Mouse (Mus musculus) cerebellum, adult 2 months (tissue): ENCODE results near the gene Gpt2.

Source experiments
- CTCF ChIP-seq: fragments of 200-500 bp; IDR thresholded peaks from 2 replicates; pipeline ENCODE4 v1.5.1; 2011; ENCODE audit warnings: low read depth, mild to moderate bottlenecking, control low read depth, low read length, moderate library complexity, borderline replicate concordance; ENCODE audit not compliant: insufficient read depth
- POLR2A ChIP-seq: fragments of 200-500 bp; IDR thresholded peaks from 2 replicates; pipeline ENCODE4 v1.6.1; 2011; ENCODE audit warnings: low read length, control low read depth, borderline replicate concordance; ENCODE audit not compliant: insufficient read depth

DNA sequence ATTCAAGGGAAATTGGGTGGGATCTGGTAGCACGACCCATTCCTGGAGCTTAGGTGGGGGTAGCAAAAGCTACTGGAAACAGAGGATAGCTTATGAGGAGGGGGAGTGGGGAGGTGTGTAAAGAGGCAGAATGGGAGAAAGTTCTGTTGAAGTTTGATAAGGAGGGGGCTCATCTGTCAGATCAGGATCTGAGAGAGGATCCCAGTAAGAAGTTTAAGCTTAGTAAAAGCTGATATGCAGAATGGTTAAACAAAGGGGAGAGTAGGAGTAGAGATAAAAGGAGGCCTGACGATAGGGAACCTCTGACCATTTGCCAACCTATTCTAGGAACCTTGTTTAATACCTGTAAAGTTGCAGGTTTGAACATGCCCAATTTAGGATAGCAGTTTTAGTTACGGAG is 72.8 kb downstream of the Gpt2 start:
- no peak for TF ChIP-seq CTCF
- no peak for TF ChIP-seq POLR2A
